Mouse (Mus musculus): ENCODE results near the gene Mrgbp. TPM values are rescaled to one million over a fixed set of nuclear protein-coding genes. Genes with fewer than 3 reads are reported as not detected.
A peak's percentile ranks its signal among the peaks of the same experiment; 100 is the strongest.

Mrgbp gene
- polyA plus RNA-seq, 1 experiment from 2014 or later, result 45.5 TPM

GRCm38 (mm10) chr2:180598157-180598705 lies 17.1 kb downstream of the Mrgbp start:
- 1% methylated on average over 41 of the region's 41 CpGs for WGBS
- peaks cover 28% of the 10 kb centered on the region for H3K4me1 ChIP-seq
- H3K4me2 ChIP-seq (replicated peaks), result peak overlapping the region; percentile 77
- H3K36me3 ChIP-seq, result peaks cover 28% of the 10 kb centered on the region
- H3K27me3 ChIP-seq (replicated peaks), result peaks cover 31% of the 10 kb centered on the region
- H3K27ac ChIP-seq, result peak overlapping the region; percentile 15; the same call in 1 of the 2 replicates
- H3K9ac ChIP-seq, result peak overlapping the region; percentile 59
- no peaks in the 10 kb centered on the region for H3K9me3 ChIP-seq
- ATAC-seq (ENCODE audit: low FRiP score, low read depth), result peak; percentile 57; the same call in 1 of the 2 replicates
- peak overlapping the region; percentile 41 for H3K4me3 ChIP-seq

- peak overlapping the region; percentile 24 for H3K4me2 ChIP-seq (replicated peaks)
- no peak overlapping the region for H3K27ac ChIP-seq
- no peak for ATAC-seq (ENCODE audit: low FRiP score, low read depth)
- WGBS, result 20% methylated on average over 9 of the region's 9 CpGs
- no peak overlapping the region for H3K9ac ChIP-seq
- peaks cover 31% of the 10 kb centered on the region for H3K27me3 ChIP-seq (replicated peaks)
- H3K36me3 ChIP-seq, result peaks cover 6% of the 10 kb centered on the region; the same call in 1 of the 2 replicates
- no peaks in the 10 kb centered on the region for H3K9me3 ChIP-seq
- H3K4me1 ChIP-seq, result peaks cover 25% of the 10 kb centered on the region
- H3K4me3 ChIP-seq, result no peak overlapping the region
Observed at GRCm38 (mm10) chr2:180600569-180601021, 19.5 kb downstream of the Mrgbp start.

- no peak overlapping the region for H3K4me2 ChIP-seq (replicated peaks)
- no peaks in the 10 kb centered on the region for H3K9me3 ChIP-seq
- H3K4me3 ChIP-seq, result no peak overlapping the region
- H3K27ac ChIP-seq, result no peak overlapping the region
- 56% methylated on average over 6 of the region's 6 CpGs for WGBS
- H3K4me1 ChIP-seq, result peaks cover 10% of the 10 kb centered on the region
- no peak overlapping the region for H3K9ac ChIP-seq
- no peaks in the 10 kb centered on the region for H3K36me3 ChIP-seq
- ATAC-seq (ENCODE audit: low FRiP score, low read depth), result no peak
- 0 out of 2 replicates have a peak, but pooled peaks cover 5% of the 10 kb centered on the region for H3K27me3 ChIP-seq (replicated peaks)
Observed at GRCm38 (mm10) chr2:180604781-180605180, 23.7 kb downstream of the Mrgbp start.

GRCm38 (mm10) chr2:180610283-180610682 lies 29.2 kb downstream of the Mrgbp start:
- Histone ChIP-seq H3K4me3 (no peak overlapping the region), H3K9me3 (no peaks in the 10 kb centered on the region), H3K36me3 (no peaks in the 10 kb centered on the region), H3K9ac (no peak overlapping the region), H3K27ac (no peak overlapping the region), H3K4me1 (no peaks in the 10 kb centered on the region), H3K27me3 (replicated peaks) (no peaks in the 10 kb centered on the region; the same call in 1 of the 2 replicates), H3K4me2 (replicated peaks) (no peak overlapping the region)
- 77% methylated on average over 4 of the region's 4 CpGs for WGBS
- no peak for ATAC-seq (ENCODE audit: low FRiP score, low read depth)

- Histone ChIP-seq H3K36me3 (no peaks in the 10 kb centered on the region), H3K27me3 (replicated peaks) (no peaks in the 10 kb centered on the region; the same call in 1 of the 2 replicates), H3K4me1 (no peaks in the 10 kb centered on the region), H3K9me3 (no peaks in the 10 kb centered on the region), H3K9ac (no peak overlapping the region), H3K4me2 (replicated peaks) (no peak overlapping the region), H3K4me3 (no peak overlapping the region), H3K27ac (no peak overlapping the region)
- ATAC-seq (ENCODE audit: low FRiP score, low read depth), result no peak
- 83% methylated on average over 2 of the region's 2 CpGs for WGBS
Observed at GRCm38 (mm10) chr2:180611882-180612281, 30.8 kb downstream of the Mrgbp start.

Other genes with a start within 250 kb of the Mrgbp start
- 0.08 TPM in 1 of 2 replicates, not detected in the other for gene Gata5, start 246.6 kb upstream of the Mrgbp start, polyA plus RNA-seq (2016; fragmentation: Nextera tagmentation; extraction: Ambion mirVana)
- 6.0 and 7.8 TPM in 2 replicates for gene Slco4a1, start 125.1 kb upstream of the Mrgbp start, polyA plus RNA-seq (2016; fragmentation: Nextera tagmentation; extraction: Ambion mirVana)
- gene Ntsr1, start 81.3 kb upstream of the Mrgbp start, polyA plus RNA-seq (2016; fragmentation: Nextera tagmentation; extraction: Ambion mirVana), result 0.28 and 0.32 TPM in 2 replicates
- 91.8 and 94.8 TPM in 2 replicates for gene Ogfr, start 7.9 kb downstream of the Mrgbp start, polyA plus RNA-seq (2016; fragmentation: Nextera tagmentation; extraction: Ambion mirVana)
- gene Col9a3, start 16.5 kb downstream of the Mrgbp start, polyA plus RNA-seq (2016; fragmentation: Nextera tagmentation; extraction: Ambion mirVana), result 52.2 and 56.5 TPM in 2 replicates
- 0.23 and 0.55 TPM in 2 replicates for gene Tcfl5, start 61.4 kb downstream of the Mrgbp start, polyA plus RNA-seq (2016; fragmentation: Nextera tagmentation; extraction: Ambion mirVana)
- 32.0 and 33.6 TPM in 2 replicates for gene Dido1, start 128.7 kb downstream of the Mrgbp start, polyA plus RNA-seq (2016; fragmentation: Nextera tagmentation; extraction: Ambion mirVana)
- 53.8 and 56.8 TPM in 2 replicates for gene Gid8, start 128.8 kb downstream of the Mrgbp start, polyA plus RNA-seq (2016; fragmentation: Nextera tagmentation; extraction: Ambion mirVana)
- 0.43 and 0.52 TPM in 2 replicates for gene Slc17a9, start 144.0 kb downstream of the Mrgbp start, polyA plus RNA-seq (2016; fragmentation: Nextera tagmentation; extraction: Ambion mirVana)
- 7.1 and 8.2 TPM in 2 replicates for gene Bhlhe23, start 195.6 kb downstream of the Mrgbp start, polyA plus RNA-seq (2016; fragmentation: Nextera tagmentation; extraction: Ambion mirVana)

Data from neural tube, embryonic 12.5 days (tissue).